Mouse (Mus musculus) MEL (cell line): Measurements from ENCODE around the gene Iscu.

Experiments
- CHD1 ChIP-seq: IDR thresholded peaks from 2 replicates; pipeline ENCODE4 v1.6.1; 2012; ENCODE audit warnings: low read depth, mild to moderate bottlenecking, inconsistent platforms, low read length, improper control_type of control experiment
- CTCF ChIP-seq, 3 experiments: IDR thresholded peaks in 2 of 3; conservative IDR thresholded peaks in 1 of 3; 2 replicates each; pipeline ENCODE4 v1.5.1; 2011 to 2012; ENCODE audit warnings: low read length in 3 of 3, low read depth in 2 of 3, mild to moderate bottlenecking in 2 of 3, improper control_type of control experiment in 1 of 3, inconsistent platforms in 1 of 3, mixed read lengths in 1 of 3, moderate library complexity in 1 of 3; ENCODE audit not compliant: control insufficient read depth in 1 of 3, insufficient read depth in 1 of 3, poor library complexity in 1 of 3, severe bottlenecking in 1 of 3
- E2F4 ChIP-seq: IDR thresholded peaks from 2 replicates; pipeline ENCODE4 v1.6.1; 2011; ENCODE audit warnings: low read depth, low read length, improper control_type of control experiment, borderline replicate concordance
- EP300 ChIP-seq, 2 experiments: IDR thresholded peaks; 2 replicates each; pipeline ENCODE4 v1.6.1; 2011; ENCODE audit warnings: improper control_type of control experiment in 2 of 2, low read length in 2 of 2, low read depth in 1 of 2, mild to moderate bottlenecking in 1 of 2
- GATA1 ChIP-seq: IDR thresholded peaks from 2 replicates; pipeline ENCODE4 v1.6.1; 2011; ENCODE audit warnings: low read depth, low read length, improper control_type of control experiment
- HCFC1 ChIP-seq: IDR thresholded peaks from 2 replicates; pipeline ENCODE4 v1.6.1; 2012; ENCODE audit warnings: low read depth, mild to moderate bottlenecking, inconsistent platforms, low read length, improper control_type of control experiment, moderate library complexity
- MAZ ChIP-seq: IDR thresholded peaks from 2 replicates; pipeline ENCODE4 v1.6.1; 2012; ENCODE audit warnings: low read depth, mild to moderate bottlenecking, inconsistent platforms, low read length, improper control_type of control experiment
- POLR2A ChIP-seq, 2 experiments: IDR thresholded peaks; 2 replicates each; pipeline ENCODE4 v1.6.1; 2011 to 2012; ENCODE audit warnings: low read length in 2 of 2, mild to moderate bottlenecking in 2 of 2, control low read depth in 1 of 2, improper control_type of control experiment in 1 of 2, low read depth in 1 of 2, moderate library complexity in 1 of 2; ENCODE audit not compliant: control insufficient read depth in 1 of 2, insufficient read depth in 1 of 2, poor library complexity in 1 of 2
- POLR2AphosphoS2 ChIP-seq: IDR thresholded peaks from 2 replicates; pipeline ENCODE4 v1.6.1; 2011; ENCODE audit warnings: low read length, improper control_type of control experiment
- POLR2AphosphoS5 ChIP-seq: IDR thresholded peaks from 2 replicates; pipeline ENCODE4 v1.6.1; 2012; ENCODE audit warnings: low read depth, borderline replicate concordance, mild to moderate bottlenecking, inconsistent platforms, low read length, moderate library complexity, mixed read lengths
- RCOR1 ChIP-seq: IDR thresholded peaks from 2 replicates; pipeline ENCODE4 v1.6.1; 2012; ENCODE audit warnings: low read depth, mild to moderate bottlenecking, inconsistent platforms, low read length, improper control_type of control experiment
- TCF12 ChIP-seq: IDR thresholded peaks from 2 replicates; pipeline ENCODE4 v1.6.1; 2014; ENCODE audit warnings: low read depth, mild to moderate bottlenecking, inconsistent platforms, low read length, improper control_type of control experiment, moderate library complexity
- ZC3H11A ChIP-seq: IDR thresholded peaks from 2 replicates; pipeline ENCODE4 v1.6.1; 2012; ENCODE audit warnings: low read depth, mild to moderate bottlenecking, inconsistent platforms, low read length, improper control_type of control experiment
- ZNF384 ChIP-seq: IDR thresholded peaks from 2 replicates; pipeline ENCODE4 v1.6.1; 2012; ENCODE audit warnings: low read depth, mild to moderate bottlenecking, inconsistent platforms, low read length, improper control_type of control experiment

DNA sequence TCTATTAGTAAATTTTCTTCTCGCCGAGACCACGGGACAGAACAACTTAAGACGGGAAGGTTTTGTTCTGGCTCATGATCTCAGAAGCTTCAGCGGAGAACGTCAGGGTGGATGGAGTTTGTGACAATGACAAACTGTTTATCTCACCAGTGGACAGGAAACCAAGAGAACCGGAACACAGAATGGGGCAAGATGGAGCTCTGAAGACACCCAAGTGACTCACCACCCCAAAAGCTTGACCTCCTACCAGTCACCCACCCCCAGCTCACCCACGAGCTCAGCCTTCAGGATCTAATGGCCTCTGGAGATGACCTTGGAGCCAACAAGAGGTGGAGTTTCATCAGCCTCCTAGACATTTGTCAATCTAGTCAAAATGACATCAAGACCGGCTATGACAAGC lies 32.8 kb downstream of the Iscu start:
- TF ChIP-seq CTCF (IDR thresholded peaks at IDR 0.05 in 2 of 3, conservative IDR thresholded peaks at IDR 0.05 in 1 of 3; ENCODE audit: control insufficient read depth in 1 of 3, insufficient read depth in 1 of 3, low read depth in 2 of 3, low read length in 3 of 3, poor library complexity in 1 of 3, severe bottlenecking in 1 of 3) (no peak), ZNF384 (no peak), CHD1 (no peak), POLR2AphosphoS2 (no peak), GATA1 (no peak), ZC3H11A (no peak), POLR2AphosphoS5 (no peak), EP300 (IDR thresholded peaks at IDR 0.05; ENCODE audit: low read depth in 1 of 2, low read length in 2 of 2) (no peak), MAZ (no peak), RCOR1 (no peak), TCF12 (no peak), POLR2A (IDR thresholded peaks at IDR 0.05; ENCODE audit: control insufficient read depth in 1 of 2, insufficient read depth in 1 of 2, low read depth in 1 of 2, low read length in 2 of 2, poor library complexity in 1 of 2) (no peak), HCFC1 (no peak), E2F4 (no peak)
